Mouse (Mus musculus) mouse trophoblast stem cell (cell line): ENCODE results near the gene Zfp961.

Experiments
- in situ Hi-C, 2 experiments: fragments of 300-500 bp; cut with MseI, MboI; formaldehyde crosslinking; loops; 2 replicates in 1 of 2; 3 replicates in 1 of 2; pipeline ENCODE4 v1.15.1; 2025

The Zfp961 gene

GRCm38 (mm10) chr8:71961796-71962195, 11.0 kb downstream of the Zfp961 start:
- in situ Hi-C loops = no loop called here

GRCm38 (mm10) chr8:71964051-71964450, 13.2 kb downstream of the Zfp961 start:
- in situ Hi-C loops = no loop called here

- in situ Hi-C loops = no loop called here
These were observed 14.3 kb downstream of the Zfp961 start for GRCm38 (mm10) chr8:71965166-71965565.

- in situ Hi-C loops = no loop called here
These were observed 15.6 kb downstream of the Zfp961 start for GRCm38 (mm10) chr8:71966411-71966810.

- in situ Hi-C loops = no loop called here
These were observed 16.4 kb downstream of the Zfp961 start for GRCm38 (mm10) chr8:71967261-71967660.

GRCm38 (mm10) chr8:71968100-71968499, 17.3 kb downstream of the Zfp961 start:
- in situ Hi-C loops = no loop called here

GRCm38 (mm10) chr8:71968636-71969035, 17.8 kb downstream of the Zfp961 start:
- in situ Hi-C loops = no loop called here

- in situ Hi-C loops = no loop called here
These were observed 21.1 kb downstream of the Zfp961 start for GRCm38 (mm10) chr8:71971945-71972344.

GRCm38 (mm10) chr8:71974211-71974610, 23.4 kb downstream of the Zfp961 start:
- in situ Hi-C loops = no loop called here

- in situ Hi-C loops = no loop called here
These were observed 30.2 kb downstream of the Zfp961 start for GRCm38 (mm10) chr8:71981032-71981431.

- in situ Hi-C loops = no loop called here
These were observed 30.6 kb downstream of the Zfp961 start for GRCm38 (mm10) chr8:71981456-71981855.

GRCm38 (mm10) chr8:71984601-71985000, 33.8 kb downstream of the Zfp961 start:
- in situ Hi-C loops = no loop called here

GRCm38 (mm10) chr8:71988110-71988866, 37.5 kb downstream of the Zfp961 start:
- in situ Hi-C loops = no loop called here

- in situ Hi-C loops = no loop called here
These were observed 38.2 kb downstream of the Zfp961 start for GRCm38 (mm10) chr8:71988867-71989599.

GRCm38 (mm10) chr8:71999434-71999833, 48.6 kb downstream of the Zfp961 start:
- in situ Hi-C loops = no loop called here

GRCm38 (mm10) chr8:72000223-72000622, 49.4 kb downstream of the Zfp961 start:
- in situ Hi-C loops = loop anchor here (10.0 to 25.0 kb wide), 3 partner anchors 205 to 863 kb away; no protein-coding TSS in a partner anchor

GRCm38 (mm10) chr8:72002942-72003341, 52.1 kb downstream of the Zfp961 start:
- in situ Hi-C loops = loop anchor here (10.0 to 25.0 kb wide), 3 partner anchors 202 to 866 kb away; no protein-coding TSS in a partner anchor

GRCm38 (mm10) chr8:72005912-72006311, 55.1 kb downstream of the Zfp961 start:
- in situ Hi-C loops = loop anchor here (10.0 to 25.0 kb wide), 3 partner anchors 199 to 869 kb away; no protein-coding TSS in a partner anchor

- in situ Hi-C loops = loop anchor here (10.0 to 25.0 kb wide), 3 partner anchors 198 to 869 kb away; no protein-coding TSS in a partner anchor
These were observed 55.9 kb downstream of the Zfp961 start for GRCm38 (mm10) chr8:72006763-72007162.

- in situ Hi-C loops = loop anchor here (10.0 to 25.0 kb wide), 3 partner anchors 197 to 871 kb away; no protein-coding TSS in a partner anchor
These were observed 57.4 kb downstream of the Zfp961 start for GRCm38 (mm10) chr8:72008134-72008641.

GRCm38 (mm10) chr8:72009473-72009872, 58.6 kb downstream of the Zfp961 start, which contains the start of gene Cyp4f18:
Gene Cyp4f18 (minus strand): TSS chr8:72009626.
- in situ Hi-C loops = loop anchor here (10.0 to 25.0 kb wide), 3 partner anchors 195 to 872 kb away; no protein-coding TSS in a partner anchor
